Mouse (Mus musculus) limb, embryonic 11.5 days (tissue): Measurements from ENCODE around the gene Bpi. TPM values are rescaled to one million over a fixed set of nuclear protein-coding genes. Genes with fewer than 3 reads are reported as not detected.

Experiments used
- ATAC-seq: fragments of 200-750 bp; cut with Nextera tagmentation; 2 replicates; pipeline ENCODE4 v1.8.0; 2017; ENCODE audit warnings: low read depth; ENCODE audit not compliant: insufficient number of reproducible peaks, low FRiP score, low TSS enrichment
- DNase-seq: peaks from one replicate; pipeline ENCODE4 v3.0.0-alpha.2; 2015; ENCODE audit warnings: low spot score
- H3K27ac ChIP-seq: fragments of 300-500 bp; sonication (generic); replicated peaks from 2 replicates; pipeline ENCODE4 v1.5.1; 2014; ENCODE audit warnings: low read depth, mild to moderate bottlenecking, low read length
- H3K27me3 ChIP-seq: fragments of 300-500 bp; sonication (generic); 2 replicates; pipeline ENCODE4 v1.6.1; 2014; ENCODE audit warnings: mild to moderate bottlenecking, low read length, mixed read lengths; ENCODE audit not compliant: control insufficient read depth, insufficient read depth
- H3K36me3 ChIP-seq: fragments of 300-500 bp; sonication (generic); 2 replicates; pipeline ENCODE4 v1.6.1; 2014; ENCODE audit warnings: mild to moderate bottlenecking, low read length, moderate library complexity, mixed read lengths; ENCODE audit not compliant: control insufficient read depth, insufficient read depth
- H3K4me1 ChIP-seq: fragments of 300-500 bp; sonication (generic); 2 replicates; pipeline ENCODE4 v1.6.1; 2014; ENCODE audit warnings: low read length, mixed read lengths; ENCODE audit not compliant: control insufficient read depth, insufficient read depth
- H3K4me2 ChIP-seq: fragments of 300-500 bp; sonication (generic); 2 replicates; pipeline ENCODE4 v1.6.1; 2014; ENCODE audit warnings: low read depth, mild to moderate bottlenecking, moderate library complexity; ENCODE audit not compliant: severe bottlenecking
- H3K4me3 ChIP-seq: fragments of 300-500 bp; sonication (generic); 2 replicates; pipeline ENCODE4 v1.5.1; 2014; ENCODE audit warnings: low read depth, low read length
- H3K9ac ChIP-seq: fragments of 300-500 bp; sonication (generic); 2 replicates; pipeline ENCODE4 v1.6.1; 2014; ENCODE audit warnings: mild to moderate bottlenecking, low read length
- H3K9me3 ChIP-seq: fragments of 300-500 bp; sonication (generic); 2 replicates; pipeline ENCODE4 v1.6.1; 2016; ENCODE audit warnings: low read length; ENCODE audit not compliant: control insufficient read depth
- WGBS: fragments of 180-500 bp; shearing (Covaris S2); extraction: QIAGEN DNeasy Blood & Tissue Kit; methylation state at CpG from one replicate; pipeline ENCODE4 v1.1.7; 2014; 5-methylcytosine and 5-hydroxymethylcytosine counted together
- polyA plus RNA-seq: library from polyadenylated mRNA; unstranded; fragments of >200 nt; fragmentation: Nextera tagmentation; extraction: Ambion mirVana; gene quantifications from 2 replicates; pipeline ENCODE4 v1.2.1, GENCODE M21; 2014

Bpi gene
- polyA plus RNA-seq, 1 experiment from 2014 or later, result not detected

DNA sequence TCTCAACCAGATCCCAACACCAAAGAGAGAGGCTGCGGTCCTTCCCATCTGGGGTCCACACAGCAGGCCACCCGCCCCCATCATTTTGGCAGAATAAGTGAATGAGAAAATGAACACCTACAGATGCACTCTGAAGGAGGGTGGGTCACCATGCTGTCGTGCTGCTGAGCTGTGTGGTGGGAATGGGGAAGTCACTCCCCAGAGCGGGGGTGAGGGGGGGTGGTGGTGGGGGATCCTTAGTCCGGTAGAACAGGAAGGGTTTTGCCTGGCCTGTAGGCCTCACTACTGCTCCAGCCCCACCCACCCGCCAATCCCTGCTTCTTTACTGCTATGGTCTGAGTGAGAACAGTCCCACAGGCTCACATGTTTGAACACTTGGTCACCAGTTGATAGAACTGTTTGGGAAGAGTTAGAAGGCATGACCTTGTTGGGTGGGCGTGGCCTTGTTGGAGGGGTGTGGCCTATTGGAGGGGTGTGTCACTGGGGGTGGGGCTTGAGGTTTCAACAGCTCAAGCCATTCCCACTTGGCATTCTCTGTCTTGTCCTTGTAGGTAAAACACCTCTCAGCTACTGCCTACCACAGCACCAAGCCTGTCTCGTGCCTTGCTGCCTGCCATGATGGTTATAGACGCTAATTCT is 36.3 kb upstream of the Bpi start:
- Histone ChIP-seq H3K4me1 (0 out of 2 replicates have a peak, but pooled peaks cover 3% of the 10 kb centered on the region), H3K27me3 (no peaks in the 10 kb centered on the region; the same call in 1 of the 2 replicates), H3K4me3 (no peak overlapping the region), H3K4me2 (no peak overlapping the region), H3K36me3 (no peaks in the 10 kb centered on the region), H3K9ac (no peak overlapping the region), H3K9me3 (no peaks in the 10 kb centered on the region), H3K27ac (no peak overlapping the region)
- DNase-seq, result no peak
- 87% methylated on average over 9 of the region's 9 CpGs for WGBS
- no peak for ATAC-seq

DNA sequence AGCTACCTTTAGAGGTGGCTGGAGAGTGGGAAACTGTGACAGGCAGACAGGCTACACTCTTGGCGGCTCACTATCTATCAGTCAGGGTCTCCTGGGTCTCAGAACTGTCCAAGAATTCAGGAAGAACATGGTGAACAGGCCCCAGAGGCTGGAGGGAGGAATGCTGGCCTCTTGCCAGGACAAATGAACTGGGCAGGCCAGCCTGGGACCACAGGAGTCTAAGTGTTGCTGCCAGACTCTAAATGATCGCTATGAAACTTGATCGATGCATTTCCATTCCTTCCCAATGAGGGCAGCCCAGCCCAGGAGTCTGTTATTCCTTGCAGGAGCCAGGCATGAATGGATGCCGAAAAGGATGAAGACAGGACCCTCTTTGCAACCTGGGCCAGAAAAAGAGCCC is 35.2 kb upstream of the Bpi start:
- H3K4me1 ChIP-seq, result 0 out of 2 replicates have a peak, but pooled peaks cover 3% of the 10 kb centered on the region
- no peak overlapping the region for H3K9ac ChIP-seq
- H3K4me3 ChIP-seq, result no peak overlapping the region
- no peaks in the 10 kb centered on the region for H3K36me3 ChIP-seq
- WGBS, result 69% methylated on average over 4 of the region's 4 CpGs
- no peak for DNase-seq
- no peak overlapping the region for H3K4me2 ChIP-seq
- no peak for ATAC-seq
- H3K27me3 ChIP-seq, result no peaks in the 10 kb centered on the region; the same call in 1 of the 2 replicates
- H3K9me3 ChIP-seq, result no peaks in the 10 kb centered on the region
- no peak overlapping the region for H3K27ac ChIP-seq

DNA sequence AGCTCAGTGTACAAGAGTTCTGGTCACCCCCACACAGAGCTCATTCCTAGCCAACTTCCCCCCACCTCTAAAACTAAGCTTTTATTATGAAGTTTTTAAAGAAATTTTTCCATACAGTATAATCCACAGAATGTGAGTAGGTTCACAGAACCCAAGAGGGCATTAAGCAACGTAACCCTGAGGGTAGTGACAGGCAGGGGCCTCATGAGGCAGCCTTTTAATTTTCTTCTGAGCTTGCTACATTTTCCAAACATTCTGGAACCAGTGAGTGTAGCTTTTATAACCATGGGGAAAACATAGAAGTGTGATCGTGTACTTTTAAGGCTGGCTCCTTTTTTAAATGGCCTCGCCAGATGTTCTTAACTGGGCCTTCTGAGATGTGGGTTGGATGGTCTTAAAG is 34.4 kb upstream of the Bpi start:
- 75% methylated on average over 3 of the region's 3 CpGs for WGBS

DNA sequence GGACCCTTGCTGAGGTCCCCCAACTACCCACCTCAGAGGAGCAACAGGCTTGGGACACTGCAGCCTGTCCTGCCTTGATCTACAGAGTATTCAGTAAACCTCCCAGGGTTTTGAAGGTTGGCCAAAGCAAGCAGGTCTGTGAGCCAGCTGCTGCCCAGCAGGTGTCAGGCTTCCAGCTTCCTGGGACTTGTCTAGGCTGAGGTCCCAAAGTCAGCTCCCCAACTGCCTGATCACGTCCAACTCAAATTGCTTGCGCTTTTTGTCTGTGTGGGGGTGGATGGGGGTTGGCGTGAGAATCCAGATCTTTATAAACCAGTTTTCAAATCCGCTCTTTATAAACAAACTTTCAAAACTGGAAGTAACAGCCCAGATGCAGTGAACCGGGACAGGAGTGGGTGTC is 32.6 kb upstream of the Bpi start:
- Histone ChIP-seq H3K4me2 (no peak overlapping the region), H3K36me3 (no peaks in the 10 kb centered on the region), H3K9ac (no peak overlapping the region), H3K27ac (no peak overlapping the region), H3K9me3 (no peaks in the 10 kb centered on the region), H3K27me3 (no peaks in the 10 kb centered on the region), H3K4me3 (no peak overlapping the region), H3K4me1 (peaks cover 8% of the 10 kb centered on the region; the same call in 1 of the 2 replicates)
- ATAC-seq (no peak), DNase-seq (no peak)
- WGBS, result 75% methylated on average over 5 of the region's 5 CpGs

More for the DNA sequence above, 34.4 kb upstream of the Bpi start:
- Histone ChIP-seq H3K9me3 (no peaks in the 10 kb centered on the region), H3K4me3 (no peak overlapping the region), H3K4me1 (0 out of 2 replicates have a peak, but pooled peaks cover 3% of the 10 kb centered on the region), H3K9ac (no peak overlapping the region), H3K27ac (no peak overlapping the region), H3K36me3 (no peaks in the 10 kb centered on the region), H3K27me3 (no peaks in the 10 kb centered on the region), H3K4me2 (no peak overlapping the region)
- no peak for DNase-seq
- no peak for ATAC-seq

DNA sequence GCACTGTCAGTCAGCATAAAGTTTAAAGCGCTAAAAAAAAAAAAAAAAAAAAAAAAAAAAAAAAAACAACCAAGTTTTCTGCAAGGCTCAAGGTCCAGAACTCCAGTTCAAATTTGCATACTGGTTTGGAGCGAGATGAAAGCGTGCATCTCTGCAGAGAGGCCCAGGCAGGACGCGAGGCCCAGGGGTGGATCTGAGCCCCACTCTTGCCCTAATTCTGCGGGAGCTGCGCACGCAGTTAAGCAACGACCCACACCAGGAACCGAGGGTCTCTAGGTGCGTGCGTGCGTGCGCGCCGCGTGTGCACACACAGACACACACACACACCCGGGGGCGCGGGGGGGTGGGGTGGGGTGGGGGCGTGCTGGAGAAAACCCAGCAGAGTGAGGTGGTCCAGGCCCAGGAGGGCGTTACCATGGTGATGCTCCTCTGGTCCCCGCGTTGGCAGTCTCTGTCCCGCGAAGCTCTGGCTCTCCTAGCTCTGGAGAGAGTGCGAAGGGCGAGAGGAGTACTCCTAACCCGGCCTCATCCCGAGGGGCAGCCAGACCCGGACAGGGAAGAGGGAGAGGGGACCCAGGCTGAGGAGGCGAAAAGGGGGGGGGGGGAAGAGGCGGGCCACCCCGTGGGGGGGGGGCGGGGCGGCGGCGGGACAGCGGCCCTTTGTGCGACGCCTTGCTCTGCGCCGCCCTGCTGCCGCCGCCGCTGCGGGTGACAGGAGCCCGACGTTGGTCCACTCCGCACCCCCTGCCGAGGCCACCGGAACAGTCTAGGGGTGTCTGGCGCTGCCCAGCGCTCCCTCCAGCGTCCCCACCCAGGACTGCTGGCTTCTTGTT is 29.0 kb upstream of the Bpi start, which contains the start of gene D630003M21Rik:
Gene D630003M21Rik, minus strand, starts transcription at position 553 of the 833 bp plus-strand sequence.
- under 1% methylated on average over 37 of the region's 55 CpGs for WGBS
- peak within 1 kb of the TSS; percentile 66 for H3K9ac ChIP-seq
- peaks cover 5% of the 10 kb centered on the region; the same call in 1 of the 2 replicates for H3K4me1 ChIP-seq
- H3K36me3 ChIP-seq, result no peaks in the 10 kb centered on the region
- H3K4me2 ChIP-seq, result peak within 1 kb of the TSS; percentile 77
- peak within 1 kb of the TSS; percentile 49 for H3K4me3 ChIP-seq
- no peak within 1 kb of the TSS for H3K27ac ChIP-seq
- no peaks in the 10 kb centered on the region for H3K27me3 ChIP-seq
- ATAC-seq (peak; percentile 85), DNase-seq (peak; percentile 68)
- H3K9me3 ChIP-seq, result no peaks in the 10 kb centered on the region

DNA sequence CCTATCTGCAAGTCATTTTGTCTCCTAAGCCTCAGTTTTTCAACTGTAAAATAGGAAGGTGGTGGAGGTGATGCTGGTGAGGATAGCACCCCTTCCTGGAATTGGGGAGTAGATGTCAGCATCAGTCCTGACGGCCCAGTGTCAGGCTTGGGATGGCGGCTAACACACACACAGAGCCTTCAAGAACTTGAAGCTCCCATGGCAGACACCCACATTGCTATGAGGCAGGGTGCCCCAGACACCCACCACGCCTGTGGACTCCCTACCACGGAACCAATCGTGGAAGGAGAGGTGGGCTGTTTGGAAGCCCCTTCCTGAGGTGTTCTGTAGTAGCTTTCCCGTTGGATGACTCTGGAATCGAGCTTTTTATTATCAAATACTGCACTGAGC is 28.4 kb upstream of the Bpi start:
- no peak; the same call in 1 of the 2 replicates for ATAC-seq
- Histone ChIP-seq H3K27ac (no peak overlapping the region), H3K36me3 (no peaks in the 10 kb centered on the region), H3K9ac (peak overlapping the region; percentile 66), H3K9me3 (no peaks in the 10 kb centered on the region), H3K4me1 (peaks cover 5% of the 10 kb centered on the region; the same call in 1 of the 2 replicates), H3K4me2 (peak overlapping the region; percentile 77), H3K4me3 (peak overlapping the region; percentile 49), H3K27me3 (no peaks in the 10 kb centered on the region)
- DNase-seq, result no peak
- 27% methylated on average over 7 of the region's 7 CpGs for WGBS

DNA sequence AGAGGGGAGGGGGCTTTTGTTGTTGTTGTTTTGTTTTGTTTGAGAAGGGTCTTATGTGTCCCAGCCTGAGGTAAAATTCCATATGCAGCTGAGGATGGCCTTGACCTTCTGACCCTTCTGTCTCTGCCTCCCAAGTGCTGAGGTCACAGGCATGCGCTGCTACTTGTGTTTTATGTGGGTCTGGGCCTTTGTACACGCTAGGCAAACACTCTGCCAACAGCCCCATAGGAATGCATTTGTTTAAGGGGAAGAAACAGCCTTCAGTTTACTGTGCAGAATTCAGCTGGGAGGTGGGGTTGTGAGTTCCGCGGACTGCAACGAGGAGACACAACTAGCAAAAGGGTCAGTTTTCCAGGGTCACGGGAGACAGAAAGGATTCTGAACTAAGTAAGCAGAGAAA is 27.3 kb upstream of the Bpi start:
- Histone ChIP-seq H3K9ac (no peak overlapping the region), H3K36me3 (no peaks in the 10 kb centered on the region), H3K4me3 (no peak overlapping the region), H3K27ac (no peak overlapping the region), H3K4me1 (peaks cover 5% of the 10 kb centered on the region; the same call in 1 of the 2 replicates), H3K4me2 (no peak overlapping the region), H3K9me3 (no peaks in the 10 kb centered on the region), H3K27me3 (no peaks in the 10 kb centered on the region)
- ATAC-seq (no peak), DNase-seq (no peak)
- 62% methylated on average over 6 of the region's 6 CpGs for WGBS

DNA sequence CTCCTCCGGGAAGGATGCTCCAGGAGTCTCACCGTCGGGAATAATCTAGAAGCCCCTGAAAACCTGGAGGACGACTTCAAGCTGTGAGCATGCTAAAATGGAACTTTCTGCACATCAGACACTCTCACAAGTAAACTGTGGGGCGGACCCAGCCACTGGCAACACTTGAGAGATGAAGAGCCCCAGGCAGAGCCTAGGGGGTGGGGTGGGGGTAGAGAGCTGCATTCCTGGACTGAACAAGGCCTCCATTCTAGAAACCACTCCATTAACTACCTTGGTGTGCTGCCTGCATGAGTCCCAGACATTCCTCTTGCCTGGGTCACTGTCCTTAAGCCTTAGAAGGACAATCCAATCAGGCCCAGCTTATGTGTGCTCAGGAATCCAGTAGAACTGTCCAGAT is 26.8 kb upstream of the Bpi start:
- H3K27me3 ChIP-seq, result no peaks in the 10 kb centered on the region
- H3K4me2 ChIP-seq, result no peak overlapping the region
- no peak for DNase-seq
- H3K4me1 ChIP-seq, result peaks cover 5% of the 10 kb centered on the region; the same call in 1 of the 2 replicates
- no peak overlapping the region for H3K27ac ChIP-seq
- 63% methylated on average over 5 of the region's 5 CpGs for WGBS
- no peak overlapping the region for H3K4me3 ChIP-seq
- ATAC-seq, result no peak
- H3K9ac ChIP-seq, result 0 out of 2 replicates have a peak overlapping the region, but pooled peaks have one; percentile 17
- H3K9me3 ChIP-seq, result no peaks in the 10 kb centered on the region
- H3K36me3 ChIP-seq, result no peaks in the 10 kb centered on the region
